Mouse (Mus musculus): ENCODE results near the gene Syn2. TPM values are rescaled to one million over a fixed set of nuclear protein-coding genes. Genes with fewer than 3 reads are reported as not detected.

Syn2 gene
- polyA plus RNA-seq, 1 experiment: 93.0 TPM

DNA sequence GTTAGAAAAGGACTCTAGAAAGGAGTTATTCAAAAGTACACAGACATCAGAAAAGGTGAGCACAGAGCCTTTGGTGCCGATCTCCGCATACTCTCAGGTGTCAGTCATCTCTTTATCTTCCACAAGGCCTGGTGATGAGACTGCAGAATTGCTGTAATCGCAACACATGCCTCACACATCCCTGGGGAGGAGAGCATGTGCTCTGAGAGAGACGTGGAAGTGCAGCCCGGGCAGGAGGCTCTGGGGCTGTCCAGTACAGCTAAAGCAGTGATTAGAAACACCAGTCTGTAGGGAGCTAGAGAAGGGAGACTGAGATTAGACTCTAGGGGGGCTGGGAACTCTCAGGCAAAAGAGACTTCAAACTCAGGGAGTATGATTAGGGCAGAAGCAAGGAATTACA is 155.9 kb downstream of the Syn2 start:
- H3K27ac ChIP-seq (ENCODE audit: insufficient read depth, low read depth, low read length): 0 out of 2 replicates have a peak overlapping the region, but pooled peaks have one; percentile 3

DNA sequence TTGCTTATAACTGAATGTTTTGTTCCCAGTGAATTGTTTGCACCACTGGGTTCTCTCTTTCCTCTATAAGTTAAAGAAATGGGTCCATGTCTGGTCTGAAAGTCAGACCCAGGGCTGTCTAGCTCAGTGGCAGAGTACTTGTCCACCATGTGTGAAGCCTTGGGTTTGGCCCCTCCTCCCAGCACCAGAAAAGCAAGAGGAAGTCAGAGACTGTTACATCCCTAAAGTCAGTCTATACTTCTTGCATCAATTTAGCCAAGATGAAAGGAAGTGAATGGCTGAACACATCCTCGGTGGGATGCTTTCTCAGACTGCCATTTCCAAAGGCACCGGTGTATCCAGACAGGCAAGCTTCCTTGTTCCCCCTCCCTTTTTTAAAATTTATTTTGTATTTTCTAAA is 156.4 kb downstream of the Syn2 start:
- no peak overlapping the region for H3K4me3 ChIP-seq (ENCODE audit: insufficient read depth, low read depth, low read length)
- no peak for TF ChIP-seq POLR2A (IDR thresholded peaks at IDR 0.05; ENCODE audit: insufficient read depth, low read depth, low read length)
- no peak for TF ChIP-seq CTCF (IDR thresholded peaks at IDR 0.05; ENCODE audit: insufficient read depth, low read depth, low read length)
- 80% methylated on average over 2 of the region's 2 CpGs for WGBS
- H3K4me1 ChIP-seq (ENCODE audit: control insufficient read depth, insufficient read depth, low read length): peaks cover 15% of the 10 kb centered on the region
- peak overlapping the region; percentile 99 for H3K27ac ChIP-seq (ENCODE audit: insufficient read depth, low read depth, low read length)

More for the DNA sequence above, 155.9 kb downstream of the Syn2 start:
- Histone ChIP-seq H3K4me1 (ENCODE audit: control insufficient read depth, insufficient read depth, low read length) (peaks cover 15% of the 10 kb centered on the region), H3K4me3 (ENCODE audit: insufficient read depth, low read depth, low read length) (no peak overlapping the region)
- WGBS: 73% methylated on average over 5 of the region's 5 CpGs
- no peak for TF ChIP-seq CTCF (IDR thresholded peaks at IDR 0.05; ENCODE audit: insufficient read depth, low read depth, low read length)
- no peak for TF ChIP-seq POLR2A (IDR thresholded peaks at IDR 0.05; ENCODE audit: insufficient read depth, low read depth, low read length)

DNA sequence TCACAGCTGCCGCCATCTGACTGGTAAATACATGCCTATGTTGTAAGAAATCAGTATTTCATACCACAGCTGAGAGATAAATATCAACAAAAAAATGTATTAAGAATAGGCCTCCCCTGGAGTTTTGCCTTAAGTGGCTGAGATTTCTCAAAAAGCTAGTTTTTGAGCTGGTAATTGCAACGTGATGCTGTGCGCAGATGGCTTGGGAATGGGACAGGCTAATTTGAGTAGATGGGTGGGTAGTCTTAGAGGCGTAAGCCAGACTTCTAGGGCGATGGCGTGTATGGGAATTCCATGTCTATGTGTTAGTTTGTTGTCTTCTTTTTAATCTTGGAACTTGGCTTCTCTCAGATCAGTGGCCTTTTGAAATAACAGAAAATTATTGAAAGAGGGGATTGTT is 157.1 kb downstream of the Syn2 start:
- no peak for TF ChIP-seq POLR2A (IDR thresholded peaks at IDR 0.05; ENCODE audit: insufficient read depth, low read depth, low read length)
- TF ChIP-seq CTCF (IDR thresholded peaks at IDR 0.05; ENCODE audit: insufficient read depth, low read depth, low read length): no peak
- Histone ChIP-seq H3K4me1 (ENCODE audit: control insufficient read depth, insufficient read depth, low read length) (peaks cover 15% of the 10 kb centered on the region), H3K27ac (ENCODE audit: insufficient read depth, low read depth, low read length) (peak overlapping the region; percentile 99), H3K4me3 (ENCODE audit: insufficient read depth, low read depth, low read length) (no peak overlapping the region)
- 45% methylated on average over 6 of the region's 6 CpGs for WGBS

DNA sequence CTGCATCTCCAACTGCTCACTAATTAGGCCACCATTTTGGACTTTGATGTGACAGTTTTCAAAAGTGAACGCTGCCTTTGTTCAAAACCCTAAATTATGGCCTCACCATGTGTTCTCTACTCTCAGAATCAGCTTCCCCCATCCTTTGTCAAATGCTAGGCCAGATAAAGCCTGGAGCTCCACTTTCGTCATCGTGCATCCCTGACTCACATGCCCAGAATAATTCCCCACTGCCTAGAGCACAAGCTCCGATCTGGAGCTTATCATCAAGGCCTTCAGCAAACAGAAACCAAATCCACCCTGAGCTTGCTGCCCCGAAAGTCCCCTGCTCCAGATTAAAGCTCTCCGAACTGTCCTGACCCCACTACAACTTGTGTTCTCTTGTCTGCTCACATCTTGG is 157.9 kb downstream of the Syn2 start:
- H3K27ac ChIP-seq (ENCODE audit: insufficient read depth, low read depth, low read length): peak overlapping the region; percentile 99
- 34% methylated on average over 6 of the region's 6 CpGs for WGBS
- TF ChIP-seq POLR2A (IDR thresholded peaks at IDR 0.05; ENCODE audit: insufficient read depth, low read depth, low read length) (no peak), CTCF (IDR thresholded peaks at IDR 0.05; ENCODE audit: insufficient read depth, low read depth, low read length) (no peak)
- peaks cover 13% of the 10 kb centered on the region for H3K4me1 ChIP-seq (ENCODE audit: control insufficient read depth, insufficient read depth, low read length)
- no peak overlapping the region for H3K4me3 ChIP-seq (ENCODE audit: insufficient read depth, low read depth, low read length)

DNA sequence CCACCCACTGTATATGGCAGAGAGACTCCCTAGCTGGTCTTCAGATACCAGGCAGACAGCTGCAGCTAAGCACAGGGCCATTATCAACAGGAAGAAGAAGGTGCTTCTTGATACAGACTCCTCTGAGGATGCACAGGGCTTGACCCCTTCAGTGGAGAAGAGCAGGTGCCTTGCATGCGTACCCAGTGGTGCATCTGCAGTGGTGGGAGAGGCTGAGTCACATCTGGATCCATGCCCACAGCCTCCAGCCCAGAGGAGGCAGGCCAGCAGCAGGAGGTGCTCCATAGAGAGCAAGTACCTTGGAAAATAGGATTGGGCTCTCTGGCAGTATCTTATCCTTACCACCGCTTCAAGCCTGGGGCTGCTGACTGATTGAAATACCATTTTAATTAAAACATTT is 159.2 kb downstream of the Syn2 start:
- WGBS: 64% methylated on average over 2 of the region's 2 CpGs
- H3K4me3 ChIP-seq (ENCODE audit: insufficient read depth, low read depth, low read length): no peak overlapping the region
- peak overlapping the region; percentile 99 for H3K27ac ChIP-seq (ENCODE audit: insufficient read depth, low read depth, low read length)
- peaks cover 13% of the 10 kb centered on the region for H3K4me1 ChIP-seq (ENCODE audit: control insufficient read depth, insufficient read depth, low read length)
- TF ChIP-seq POLR2A (IDR thresholded peaks at IDR 0.05; ENCODE audit: insufficient read depth, low read depth, low read length) (no peak), CTCF (IDR thresholded peaks at IDR 0.05; ENCODE audit: insufficient read depth, low read depth, low read length) (no peak)

DNA sequence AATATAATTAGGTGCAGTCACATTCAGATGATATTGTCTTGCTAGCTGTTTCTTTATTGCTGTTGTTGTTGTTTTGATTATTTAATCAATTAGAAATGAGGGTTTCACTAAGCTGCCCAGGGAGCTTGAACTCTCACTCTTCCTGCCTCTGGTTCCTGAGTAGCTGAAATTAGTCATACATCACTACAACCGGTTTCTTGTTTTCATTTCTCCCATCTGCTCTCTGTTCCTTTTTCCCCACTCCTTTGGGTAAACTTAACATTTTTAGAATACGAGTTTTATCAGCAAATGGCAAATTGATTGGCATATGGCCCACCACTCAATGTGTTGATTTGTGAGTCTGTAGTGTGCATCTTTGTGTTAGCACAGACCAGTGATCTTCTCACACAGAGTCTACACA is 172.4 kb downstream of the Syn2 start:
- Histone ChIP-seq H3K4me1 (ENCODE audit: control insufficient read depth, insufficient read depth, low read length) (no peaks in the 10 kb centered on the region), H3K27ac (ENCODE audit: insufficient read depth, low read depth, low read length) (no peak overlapping the region), H3K4me3 (ENCODE audit: insufficient read depth, low read depth, low read length) (no peak overlapping the region)
- 77% methylated on average over 2 of the region's 2 CpGs for WGBS
- TF ChIP-seq CTCF (IDR thresholded peaks at IDR 0.05; ENCODE audit: insufficient read depth, low read depth, low read length) (no peak), POLR2A (IDR thresholded peaks at IDR 0.05; ENCODE audit: insufficient read depth, low read depth, low read length) (no peak)

DNA sequence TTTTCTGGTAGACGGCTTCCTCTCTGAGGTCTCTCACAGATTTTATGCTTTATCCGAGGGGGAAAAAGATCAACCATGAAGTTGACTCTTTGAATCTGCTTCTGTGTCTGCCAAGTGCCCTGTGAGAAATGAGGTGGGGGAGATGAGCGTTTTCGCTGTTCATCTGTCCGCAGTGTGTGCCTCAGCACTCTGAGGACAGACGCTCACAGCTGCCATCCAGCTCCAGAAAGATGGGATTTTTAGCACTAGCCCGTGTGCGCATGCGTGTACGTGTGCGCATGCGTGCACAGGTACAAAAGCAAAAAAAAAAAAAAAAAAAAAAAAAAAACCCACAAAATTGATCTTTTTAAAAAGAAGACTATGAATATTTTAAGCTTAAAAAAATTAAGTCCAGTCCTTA is 178.1 kb downstream of the Syn2 start:
- Histone ChIP-seq H3K27ac (ENCODE audit: insufficient read depth, low read depth, low read length) (peak overlapping the region; percentile 87), H3K4me3 (ENCODE audit: insufficient read depth, low read depth, low read length) (peak overlapping the region; percentile 7; the same call in 1 of the 2 replicates), H3K4me1 (ENCODE audit: control insufficient read depth, insufficient read depth, low read length) (peaks cover 9% of the 10 kb centered on the region)
- no peak for TF ChIP-seq POLR2A (IDR thresholded peaks at IDR 0.05; ENCODE audit: insufficient read depth, low read depth, low read length)
- 50% methylated on average over 12 of the region's 12 CpGs for WGBS

DNA sequence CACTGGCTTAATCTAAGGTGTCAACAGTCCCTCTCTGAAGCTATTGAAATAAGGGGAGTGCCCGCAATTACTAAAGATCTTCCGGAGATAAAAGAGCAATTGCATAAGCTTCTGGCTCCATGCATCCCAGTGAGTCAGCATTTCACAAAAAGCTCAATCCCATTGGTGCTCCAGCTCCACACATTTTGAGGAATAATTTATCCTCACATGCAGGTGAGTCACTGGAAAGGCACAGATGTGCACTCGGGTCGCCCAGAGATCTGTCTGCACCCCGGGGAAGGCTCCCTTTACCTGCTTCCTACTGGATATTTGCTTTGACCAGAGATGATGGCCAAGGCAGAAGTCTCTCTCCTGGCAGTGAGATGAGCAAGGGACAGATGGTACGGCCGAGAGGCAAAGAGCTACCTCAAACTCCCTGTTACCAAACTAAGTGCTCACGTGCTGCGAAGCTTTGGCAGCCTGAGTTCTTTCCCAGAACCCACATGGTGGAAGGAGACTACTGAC is 178.6 kb downstream of the Syn2 start:
- no peak overlapping the region for H3K4me3 ChIP-seq (ENCODE audit: insufficient read depth, low read depth, low read length)
- WGBS: 42% methylated on average over 9 of the region's 9 CpGs
- no peak for TF ChIP-seq CTCF (IDR thresholded peaks at IDR 0.05; ENCODE audit: insufficient read depth, low read depth, low read length)
- TF ChIP-seq POLR2A (IDR thresholded peaks at IDR 0.05; ENCODE audit: insufficient read depth, low read depth, low read length): no peak
- peaks cover 9% of the 10 kb centered on the region for H3K4me1 ChIP-seq (ENCODE audit: control insufficient read depth, insufficient read depth, low read length)
- H3K27ac ChIP-seq (ENCODE audit: insufficient read depth, low read depth, low read length): peak overlapping the region; percentile 63

DNA sequence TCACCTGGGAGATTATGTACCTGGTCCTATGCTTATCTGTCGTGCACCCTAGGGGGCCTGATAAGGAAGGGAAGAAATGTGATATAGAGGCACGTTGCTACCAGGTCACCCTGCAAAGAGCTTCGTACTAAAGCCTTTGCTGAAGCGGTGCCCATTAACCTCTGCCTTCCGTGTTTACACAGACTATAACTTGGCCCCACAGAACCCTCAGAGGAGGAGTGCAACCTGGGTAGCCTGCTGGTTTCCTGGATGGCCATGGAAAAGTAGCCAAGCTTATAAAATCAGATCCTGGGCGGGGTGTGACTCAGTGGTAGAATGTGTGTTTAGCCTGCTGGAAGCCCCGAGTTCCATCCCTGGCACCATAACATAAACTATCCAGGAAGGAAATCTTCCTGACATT is 179.2 kb downstream of the Syn2 start:
- H3K27ac ChIP-seq (ENCODE audit: insufficient read depth, low read depth, low read length): no peak overlapping the region; the same call in 1 of the 2 replicates

DNA sequence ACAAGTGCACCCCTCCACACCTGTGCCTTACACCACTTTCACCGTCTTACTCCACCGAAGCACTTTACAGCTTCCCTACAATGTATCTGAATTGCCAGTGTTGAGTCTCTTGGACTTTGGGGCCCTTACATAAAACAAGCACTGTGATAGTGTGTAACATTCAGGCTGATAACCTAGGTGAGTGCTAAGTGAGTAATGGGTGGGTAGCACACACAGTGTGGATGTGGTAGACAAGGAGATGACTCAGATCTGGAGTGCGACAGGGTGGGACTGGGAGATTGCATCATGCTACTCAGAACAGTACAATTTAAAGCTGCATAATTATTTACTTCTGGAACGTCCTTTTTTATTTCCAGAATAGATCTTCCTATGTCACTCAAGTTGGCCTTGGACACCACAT is 181.1 kb downstream of the Syn2 start:
- no peak overlapping the region for H3K4me3 ChIP-seq (ENCODE audit: insufficient read depth, low read depth, low read length)
- H3K27ac ChIP-seq (ENCODE audit: insufficient read depth, low read depth, low read length): no peak overlapping the region
- 73% methylated on average over 4 of the region's 4 CpGs for WGBS
- TF ChIP-seq POLR2A (IDR thresholded peaks at IDR 0.05; ENCODE audit: insufficient read depth, low read depth, low read length) (no peak), CTCF (IDR thresholded peaks at IDR 0.05; ENCODE audit: insufficient read depth, low read depth, low read length) (no peak)
- H3K4me1 ChIP-seq (ENCODE audit: control insufficient read depth, insufficient read depth, low read length): peaks cover 9% of the 10 kb centered on the region

More for the DNA sequence above, 179.2 kb downstream of the Syn2 start:
- TF ChIP-seq CTCF (IDR thresholded peaks at IDR 0.05; ENCODE audit: insufficient read depth, low read depth, low read length) (no peak), POLR2A (IDR thresholded peaks at IDR 0.05; ENCODE audit: insufficient read depth, low read depth, low read length) (no peak)
- Histone ChIP-seq H3K4me1 (ENCODE audit: control insufficient read depth, insufficient read depth, low read length) (peaks cover 9% of the 10 kb centered on the region), H3K4me3 (ENCODE audit: insufficient read depth, low read depth, low read length) (no peak overlapping the region)
- WGBS: 77% methylated on average over 7 of the region's 7 CpGs

Data from olfactory bulb, adult 2 months (tissue).